Mouse (Mus musculus) spleen, postnatal 10 days (tissue): ENCODE measurements around the gene Slfn3.
"Not testable (repeated sequence)": the region's sequence is repeated elsewhere in the genome, so short reads cannot be mapped to it uniquely, and the experiment has no call there.

Experiments used
- DNase-seq, 2 experiments: peaks; one replicate each; pipeline ENCODE4 v3.0.0; 2021 to 2022; ENCODE audit warnings: low spot score in 2 of 2

Gene Slfn3

DNA sequence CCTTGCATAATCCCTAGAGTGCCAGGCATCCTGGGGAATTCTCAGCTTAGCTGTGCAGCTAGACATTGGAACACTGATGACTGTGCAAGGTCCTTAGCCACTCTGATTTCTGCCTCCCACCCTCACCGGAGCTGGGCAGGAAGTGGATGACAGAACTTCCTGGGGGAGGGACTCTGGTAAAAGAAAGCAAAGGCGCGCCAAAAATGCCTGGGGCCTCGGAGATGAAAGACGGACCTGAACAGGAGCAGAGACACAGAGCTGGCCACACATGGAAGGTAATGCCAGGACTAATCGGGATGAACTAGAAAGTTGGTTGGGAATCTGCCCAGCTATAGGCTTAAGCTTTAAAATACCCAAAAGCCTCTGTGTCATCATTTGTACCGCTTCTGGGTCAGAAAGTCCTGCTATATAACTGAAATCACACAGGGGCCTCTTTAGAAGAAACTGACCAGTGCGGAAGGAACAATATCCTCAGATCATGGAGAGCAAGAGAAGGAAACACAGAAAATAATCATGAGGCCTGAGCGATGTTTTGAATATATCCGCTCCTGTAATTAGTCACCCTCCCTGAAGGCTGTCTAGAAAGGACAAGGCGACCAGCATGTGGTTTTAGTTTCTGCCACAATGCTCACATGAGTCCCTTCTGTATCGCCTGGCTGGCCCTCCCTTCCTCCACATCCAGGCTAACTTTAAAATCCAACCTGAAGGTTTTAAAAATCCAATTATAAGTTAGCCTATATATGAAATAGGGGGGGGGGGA, at the start of gene Slfn3:
TSS of gene Slfn3 (plus strand) at position 197 of the 760 bp plus-strand sequence.
- DNase-seq, result peak; percentile 56 to 69

DNA sequence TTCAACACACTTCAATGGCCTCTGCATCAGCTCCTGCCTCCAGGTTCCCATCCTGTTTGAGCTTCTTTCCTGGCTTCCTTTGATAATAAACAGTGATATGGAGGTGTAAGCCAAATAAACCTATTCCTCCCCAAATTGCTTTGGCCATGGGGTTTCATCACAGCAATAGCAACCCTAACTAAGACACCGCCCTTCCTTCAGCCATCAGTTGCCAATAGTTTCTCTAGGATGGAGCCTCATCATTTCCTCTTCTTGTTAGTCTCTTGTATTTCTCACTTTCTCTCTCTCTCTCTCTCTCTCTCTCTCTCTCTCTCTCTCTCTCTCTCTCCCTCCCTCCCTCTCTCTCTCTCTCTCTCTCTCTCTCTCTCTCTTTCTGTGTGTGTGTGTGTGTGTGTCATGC, 42.2 kb upstream of the Slfn3 start:
- not testable (repeated sequence) for DNase-seq

DNA sequence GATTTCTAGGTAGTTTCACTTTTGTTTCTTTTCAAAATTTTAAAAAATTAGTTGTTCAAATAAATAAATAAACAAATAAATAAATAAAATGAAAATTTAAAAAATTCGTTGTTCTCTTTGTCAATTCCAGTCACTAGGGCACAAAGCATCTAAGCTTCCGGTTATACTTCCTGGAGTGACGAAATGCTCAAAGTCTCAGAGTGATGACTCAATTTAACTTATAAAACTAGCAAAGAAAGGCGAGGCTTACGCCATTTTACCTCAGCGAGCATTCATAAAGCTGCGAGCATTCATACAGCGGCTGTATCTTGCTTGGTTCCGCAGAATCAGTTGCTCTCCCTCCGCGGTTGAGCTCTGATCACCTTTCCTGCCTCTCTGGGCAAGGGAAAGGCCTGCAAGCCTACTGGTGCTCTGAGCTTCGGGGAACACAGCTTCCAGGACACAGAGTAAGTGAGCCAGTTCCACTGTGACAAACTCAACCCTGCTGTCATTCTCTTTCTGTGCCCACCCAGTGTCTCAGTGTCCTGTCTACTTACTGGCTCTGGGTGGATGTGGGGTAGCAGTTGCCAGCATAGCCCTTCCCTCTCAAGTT, 16.1 kb upstream of the Slfn3 start, which contains the start of gene Slfn4:
TSS of gene Slfn4 (plus strand) at position 239 of the 592 bp plus-strand sequence.
- no peak for DNase-seq

- DNase-seq, result peak; percentile 45 to 53
These were observed 871 bp downstream of the Slfn3 start for GRCm38 (mm10) chr11:83192001-83192400.

- no peak for DNase-seq
These were observed 13.9 kb downstream of the Slfn3 start for GRCm38 (mm10) chr11:83205002-83205401.

- DNase-seq, result no peak
These were observed 25.0 kb downstream of the Slfn3 start for GRCm38 (mm10) chr11:83216119-83216518.

DNA sequence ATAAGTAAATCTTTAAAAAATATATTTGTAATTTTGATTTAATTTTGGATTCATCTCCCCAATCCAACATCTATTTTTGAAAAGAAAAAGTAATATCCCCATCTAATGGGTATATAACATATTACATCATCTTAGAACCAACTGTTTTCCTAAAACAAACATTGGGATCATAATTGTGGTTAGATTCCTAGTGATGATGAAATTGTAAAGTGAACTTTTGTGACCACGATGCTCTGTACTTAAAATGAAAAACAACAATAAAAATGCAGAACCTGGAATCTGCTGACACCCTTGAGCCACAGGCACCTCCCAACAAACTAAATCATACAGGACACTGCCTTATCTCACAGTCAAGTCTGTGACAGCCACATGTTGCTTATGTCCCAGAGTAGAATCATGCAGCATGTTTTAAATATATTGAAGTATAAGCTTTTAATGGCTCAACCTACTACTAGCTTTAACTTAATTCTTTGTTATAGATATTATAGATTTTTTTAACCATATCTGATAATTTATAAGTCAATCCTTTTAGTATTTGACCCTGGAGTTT, 30.3 kb downstream of the Slfn3 start:
- DNase-seq, result no peak

DNA sequence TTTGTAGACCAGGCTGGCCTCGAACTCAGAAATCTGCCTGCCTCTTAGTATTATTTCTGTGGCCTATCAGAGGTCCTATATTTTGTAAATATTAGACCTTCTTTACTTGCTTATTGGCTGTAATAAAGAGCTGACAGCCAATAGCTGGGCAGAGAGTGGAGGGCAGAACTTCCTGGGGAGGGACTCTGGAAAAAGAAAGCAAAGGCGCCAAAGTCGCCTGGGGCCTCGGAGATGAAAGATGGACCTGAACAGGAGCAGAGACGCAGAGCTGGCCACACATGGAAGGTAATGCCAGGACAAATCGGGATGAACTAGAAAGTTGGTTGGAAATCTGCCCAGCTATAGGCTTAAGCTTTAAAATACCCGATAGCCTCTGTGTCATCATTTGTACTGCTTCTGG, 32.2 kb downstream of the Slfn3 start:
- peak; percentile 56 to 70 for DNase-seq

DNA sequence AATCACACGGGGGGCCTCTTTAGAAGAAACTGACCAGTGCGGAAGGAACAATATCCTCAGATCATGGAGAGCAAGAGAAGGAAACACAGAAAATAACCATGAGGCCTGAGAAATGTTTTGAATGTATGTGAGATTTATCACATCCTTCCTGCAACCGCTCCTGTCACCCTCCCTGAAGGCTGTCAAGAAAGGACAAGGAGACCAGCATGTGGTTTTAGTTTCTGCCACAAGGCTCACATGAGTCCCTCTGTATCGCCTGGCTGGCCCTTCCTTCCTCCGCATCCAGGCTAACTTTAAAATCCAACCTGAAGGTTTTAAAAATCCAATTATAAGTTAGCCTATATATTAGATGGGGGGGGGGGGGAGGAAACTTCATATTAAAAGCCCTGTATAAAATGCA, 32.7 kb downstream of the Slfn3 start:
- DNase-seq, result not testable (repeated sequence)

GRCm38 (mm10) chr11:83224217-83224616, 33.1 kb downstream of the Slfn3 start:
- peak; percentile 39 to 68 for DNase-seq

- no peak for DNase-seq
These were observed 33.6 kb downstream of the Slfn3 start for GRCm38 (mm10) chr11:83224750-83225149.

GRCm38 (mm10) chr11:83225371-83225960, 34.3 kb downstream of the Slfn3 start:
- no peak for DNase-seq

DNA sequence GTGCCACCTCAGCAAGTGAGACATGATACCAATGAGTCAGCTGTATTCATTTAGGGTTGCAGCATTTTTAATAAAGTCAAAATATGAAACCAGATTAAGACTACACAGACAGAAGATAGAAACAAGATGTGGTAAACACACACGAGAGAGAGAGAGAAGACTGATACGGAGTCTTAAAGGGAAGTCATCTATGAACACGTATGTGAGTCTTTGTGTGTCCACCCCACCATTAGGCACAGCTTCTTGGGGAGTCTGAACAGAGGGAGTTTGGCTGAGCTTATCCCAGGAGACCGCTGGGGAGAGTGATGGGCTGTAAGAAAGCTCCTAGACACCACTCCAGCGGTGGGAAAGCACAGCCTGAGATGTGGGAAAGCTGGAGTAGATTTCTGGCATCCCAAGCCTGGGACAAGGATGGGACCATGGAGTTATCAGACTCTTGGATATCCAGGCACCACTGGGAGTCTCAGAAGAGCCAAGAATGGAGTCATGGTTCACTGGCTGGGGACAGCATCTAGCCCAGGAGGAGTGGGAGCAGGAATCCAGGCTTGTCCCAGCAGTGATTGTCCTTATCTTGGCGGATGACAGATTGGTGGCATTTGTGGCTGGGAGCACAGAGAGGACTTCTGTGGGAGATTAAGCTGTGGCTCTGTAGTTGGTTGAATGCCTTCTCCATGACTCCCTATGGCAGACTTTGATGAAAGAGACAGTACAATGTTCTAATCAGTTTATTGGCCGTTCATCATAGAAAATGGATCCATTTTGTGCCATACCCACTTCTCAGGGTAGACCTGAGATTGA, 37.0 kb downstream of the Slfn3 start:
- DNase-seq, result no peak

DNA sequence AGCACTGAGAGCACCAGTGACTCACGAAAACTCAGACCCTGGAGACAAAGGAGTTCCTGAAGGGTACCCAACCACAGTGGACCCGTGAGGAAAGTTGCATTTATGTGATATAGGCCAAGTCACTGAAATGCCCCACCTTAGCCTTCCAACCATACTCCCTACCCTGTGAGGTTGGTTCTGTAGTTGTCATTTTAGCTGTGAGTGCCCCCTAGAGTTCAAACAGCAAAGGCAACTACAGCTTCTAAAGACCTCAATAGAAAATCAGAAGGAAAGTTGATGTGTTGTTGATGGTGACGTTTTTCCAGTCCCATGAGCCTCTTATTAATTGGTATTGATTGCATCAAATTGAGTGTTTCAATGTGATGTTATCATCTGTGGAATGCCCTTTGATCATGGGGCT, 39.8 kb downstream of the Slfn3 start:
- DNase-seq, result peak in 1 of 2 experiments; percentile 54

DNA sequence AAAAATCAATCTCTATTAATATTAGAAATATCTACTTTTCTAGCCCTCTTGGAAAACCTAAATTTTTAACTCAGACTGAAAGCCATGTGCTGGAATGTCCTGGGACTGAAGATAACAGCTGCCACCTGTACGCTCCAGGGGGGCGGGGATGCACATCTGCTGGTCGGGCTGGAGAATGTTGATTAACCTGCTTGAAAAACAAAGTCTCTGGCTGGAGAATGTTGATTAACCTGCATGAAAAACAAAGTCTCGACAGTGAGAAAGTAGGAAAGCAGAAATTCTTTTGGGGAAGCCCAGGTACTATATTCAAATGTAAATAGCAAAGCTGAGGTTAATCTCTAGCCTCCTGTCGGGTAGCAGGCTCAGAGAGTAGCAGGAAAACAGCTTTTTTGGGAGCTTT, 42.5 kb downstream of the Slfn3 start:
- DNase-seq, result peak in 1 of 2 experiments; percentile 67

DNA sequence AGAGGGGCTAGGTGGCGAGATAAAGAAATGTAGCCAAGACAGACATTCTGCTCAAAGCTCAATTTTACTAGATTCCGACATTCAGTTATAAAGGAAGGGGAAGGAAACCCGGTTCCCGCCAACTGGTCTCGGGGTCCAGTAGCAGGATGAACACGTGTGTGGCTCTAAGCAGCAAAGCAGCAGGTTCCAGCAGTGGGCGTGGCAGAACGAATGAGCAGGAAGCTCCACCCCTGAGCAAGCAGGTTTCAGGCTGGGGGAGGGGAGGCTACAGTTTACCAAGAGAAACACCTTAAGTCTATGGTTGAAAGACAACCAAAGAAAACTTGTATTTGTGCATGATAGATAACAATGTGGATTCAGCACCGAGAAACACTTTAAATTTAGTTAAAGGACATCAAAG, 46.3 kb downstream of the Slfn3 start:
- DNase-seq, result not testable (repeated sequence)

GRCm38 (mm10) chr11:83238389-83238788, 47.3 kb downstream of the Slfn3 start:
- no peak for DNase-seq

GRCm38 (mm10) chr11:83239811-83240210, 48.7 kb downstream of the Slfn3 start:
- DNase-seq, result no peak

- DNase-seq, result not testable (repeated sequence)
These were observed 66.1 kb downstream of the Slfn3 start for GRCm38 (mm10) chr11:83257211-83257610.

- DNase-seq, result peak in 1 of 2 experiments; percentile 63
These were observed 71.5 kb downstream of the Slfn3 start for GRCm38 (mm10) chr11:83262673-83263072.

- no peak for DNase-seq
These were observed 72.0 kb downstream of the Slfn3 start for GRCm38 (mm10) chr11:83263146-83263545.
